In genomic region chr5:120605688-120606087, GRCm38 (mm10) we compare ENCODE assay signal across 8 mouse cellular contexts. TPM values are rescaled to one million over a fixed set of nuclear protein-coding genes. Genes with fewer than 3 reads are reported as not detected.
DNase-seq lines count a peak whose midpoint lies in the region; ATAC-seq and TF ChIP-seq lines count a peak whose summit lies in the region.

No protein-coding gene starts in this region.

- no peak overlapping the region for H3K27ac ChIP-seq in heart, embryonic 16.5 days (ENCODE audit: low read length)
- no peak overlapping the region for H3K27ac ChIP-seq in liver, embryonic 14.5 days
- no peak overlapping the region for H3K27ac ChIP-seq in stomach, embryonic 15.5 days

- H3K36me3 ChIP-seq in heart, embryonic 16.5 days (ENCODE audit: control insufficient read depth, insufficient read depth): peaks cover 3% of the 10 kb centered on the region; the same call in 1 of the 2 replicates
- no peaks in the 10 kb centered on the region for H3K36me3 ChIP-seq in liver, embryonic 14.5 days (replicated peaks; ENCODE audit: control insufficient read depth, insufficient read depth, low read depth)
- H3K36me3 ChIP-seq in stomach, embryonic 15.5 days: peaks cover 10% of the 10 kb centered on the region; the same call in 1 of the 2 replicates

- DNase-seq in CD8-positive naive resting alpha-beta T cell, adult 2 months (ENCODE audit: low read depth in 2 of 2, low spot score in 2 of 2): peak; percentile 80
- peak; percentile 91 for DNase-seq in c-Kit-negative CD71-positive TER-119-positive erythroid progenitor cells, embryonic 14.5 days (ENCODE audit: low read depth, low spot score)
- DNase-seq in fibroblast of lung, adult 2 months (ENCODE audit: low read depth): peak; percentile 76
- peak; percentile 88 to 95 for DNase-seq in kidney, postnatal 25 days
- peak; percentile 83 to 85 (median 84) for DNase-seq in liver, embryonic 14.5 days (ENCODE audit: low read depth in 3 of 3, low spot score in 3 of 3)
- peak; percentile 94 for DNase-seq in neural tube, embryonic 10.5 days (ENCODE audit: extremely low spot score, low spot score)

- no peaks in the 10 kb centered on the region for H3K27me3 ChIP-seq in heart, embryonic 16.5 days (ENCODE audit: control insufficient read depth, insufficient read depth, low read length)
- no peaks in the 10 kb centered on the region for H3K27me3 ChIP-seq in liver, embryonic 14.5 days (ENCODE audit: control insufficient read depth, insufficient read depth, low read length)
- H3K27me3 ChIP-seq in stomach, embryonic 15.5 days (replicated peaks): no peaks in the 10 kb centered on the region

- peak overlapping the region; percentile 72 for H3K4me2 ChIP-seq in heart, embryonic 16.5 days (ENCODE audit: low read depth, low read length)
- H3K4me2 ChIP-seq in liver, embryonic 14.5 days (ENCODE audit: low read depth): peak overlapping the region; percentile 69
- H3K4me2 ChIP-seq in stomach, embryonic 15.5 days: peak overlapping the region; percentile 71

- H3K9ac ChIP-seq in heart, embryonic 16.5 days (ENCODE audit: low read length): no peak overlapping the region
- H3K9ac ChIP-seq in liver, embryonic 14.5 days (replicated peaks): no peak overlapping the region
- H3K9ac ChIP-seq in stomach, embryonic 15.5 days: no peak overlapping the region

- no peaks in the 10 kb centered on the region for H3K9me3 ChIP-seq in heart, embryonic 16.5 days (replicated peaks; ENCODE audit: control insufficient read depth, low read length)
- H3K9me3 ChIP-seq in liver, embryonic 14.5 days (ENCODE audit: control insufficient read depth, low read length): no peaks in the 10 kb centered on the region
- no peaks in the 10 kb centered on the region for H3K9me3 ChIP-seq in stomach, embryonic 15.5 days

- peak; percentile 69; the same call in 1 of the 2 replicates for ATAC-seq in heart, embryonic 16.5 days (replicated peaks; ENCODE audit: extremely low read depth, insufficient read depth, low FRiP score)
- ATAC-seq in liver, embryonic 14.5 days (ENCODE audit: insufficient read depth): peak; percentile 54; the same call in 1 of the 2 replicates
- peak; percentile 59; the same call in 1 of the 2 replicates for ATAC-seq in stomach, embryonic 15.5 days (ENCODE audit: insufficient read depth, low FRiP score, low read depth)

- peak overlapping the region; percentile 40 for H3K4me3 ChIP-seq in heart, embryonic 16.5 days (ENCODE audit: low read length)
- no peak overlapping the region for H3K4me3 ChIP-seq in liver, embryonic 14.5 days (ENCODE audit: insufficient read depth in 1 of 2, low read depth in 2 of 2, low read length in 2 of 2)
- H3K4me3 ChIP-seq in stomach, embryonic 15.5 days (replicated peaks): peak overlapping the region; percentile 35

- under 1% methylated on average over 8 of the region's 8 CpGs for WGBS in heart, embryonic 16.5 days
- WGBS in liver, embryonic 14.5 days (ENCODE audit: insufficient replicate concordance): 2% methylated on average over 8 of the region's 8 CpGs
- under 1% methylated on average over 8 of the region's 8 CpGs for WGBS in stomach, embryonic 15.5 days

- TF ChIP-seq EP300 in liver, embryonic 14.5 days (IDR thresholded peaks at IDR 0.05; ENCODE audit: low read depth): no peak

- peak; percentile 93 for TF ChIP-seq CTCF in liver, embryonic 14.5 days (IDR thresholded peaks at IDR 0.05; ENCODE audit: low read depth)

- peaks cover 10% of the 10 kb centered on the region for H3K4me1 ChIP-seq in heart, embryonic 16.5 days (ENCODE audit: control insufficient read depth, insufficient read depth, low read length)
- peaks cover 9 to 11% of the 10 kb centered on the region in 2 experiments for H3K4me1 ChIP-seq in liver, embryonic 14.5 days (replicated peaks; ENCODE audit: control insufficient read depth in 2 of 2, insufficient read depth in 2 of 2, low read length in 1 of 2)
- peaks cover 4% of the 10 kb centered on the region; the same call in 1 of the 2 replicates for H3K4me1 ChIP-seq in stomach, embryonic 15.5 days

RNA-seq across cellular contexts. Expression of gene Rita1, which starts 6.7 kb away (rescaled TPM):
- polyA plus RNA-seq in heart, embryonic 16.5 days (2015; fragmentation: Nextera tagmentation; extraction: Ambion mirVana): 13.2 and 14.0 TPM in 2 replicates
- polyA plus RNA-seq in liver, embryonic 14.5 days (2012; rRNA removed): 5.2 and 5.9 TPM in 2 replicates
- 2.1 and 2.8 TPM in 2 replicates for polyA plus RNA-seq in liver, embryonic 14.5 days (2014; fragmentation: Nextera tagmentation; extraction: Ambion mirVana)
- polyA plus RNA-seq in stomach, embryonic 15.5 days (2015; fragmentation: Nextera tagmentation; extraction: Ambion mirVana): 10.4 and 11.4 TPM in 2 replicates

RNA-seq across cellular contexts. Expression of gene Ddx54, which starts 6.9 kb away (rescaled TPM):
- 30.2 and 35.0 TPM in 2 replicates for polyA plus RNA-seq in heart, embryonic 16.5 days (2015; fragmentation: Nextera tagmentation; extraction: Ambion mirVana)
- polyA plus RNA-seq in liver, embryonic 14.5 days (2012; rRNA removed): 9.9 and 12.4 TPM in 2 replicates
- polyA plus RNA-seq in liver, embryonic 14.5 days (2014; fragmentation: Nextera tagmentation; extraction: Ambion mirVana): 9.9 and 10.1 TPM in 2 replicates
- 41.8 and 44.9 TPM in 2 replicates for polyA plus RNA-seq in stomach, embryonic 15.5 days (2015; fragmentation: Nextera tagmentation; extraction: Ambion mirVana)

RNA-seq across cellular contexts. Expression of gene Iqcd, which starts 16.9 kb away (rescaled TPM):
- 0.36 and 0.42 TPM in 2 replicates for polyA plus RNA-seq in heart, embryonic 16.5 days (2015; fragmentation: Nextera tagmentation; extraction: Ambion mirVana)
- 0.91 and 2.0 TPM in 2 replicates for polyA plus RNA-seq in liver, embryonic 14.5 days (2012; rRNA removed)
- 1.0 and 1.4 TPM in 2 replicates for polyA plus RNA-seq in liver, embryonic 14.5 days (2014; fragmentation: Nextera tagmentation; extraction: Ambion mirVana)
- polyA plus RNA-seq in stomach, embryonic 15.5 days (2015; fragmentation: Nextera tagmentation; extraction: Ambion mirVana): 0.40 and 0.69 TPM in 2 replicates

RNA-seq across cellular contexts. Expression of gene Tpcn1, which starts 17.2 kb away (rescaled TPM):
- 14.5 TPM in 2 replicates for polyA plus RNA-seq in heart, embryonic 16.5 days (2015; fragmentation: Nextera tagmentation; extraction: Ambion mirVana)
- 19.3 and 19.8 TPM in 2 replicates for polyA plus RNA-seq in liver, embryonic 14.5 days (2012; rRNA removed)
- 17.8 and 18.2 TPM in 2 replicates for polyA plus RNA-seq in liver, embryonic 14.5 days (2014; fragmentation: Nextera tagmentation; extraction: Ambion mirVana)
- polyA plus RNA-seq in stomach, embryonic 15.5 days (2015; fragmentation: Nextera tagmentation; extraction: Ambion mirVana): 25.5 and 25.7 TPM in 2 replicates

RNA-seq across cellular contexts. Expression of gene Cfap73, which starts 28.3 kb away (rescaled TPM):
- polyA plus RNA-seq in heart, embryonic 16.5 days (2015; fragmentation: Nextera tagmentation; extraction: Ambion mirVana): 0.49 TPM in 1 of 2 replicates, not detected in the other
- not detected in 2 replicates for polyA plus RNA-seq in liver, embryonic 14.5 days (2012; rRNA removed)
- polyA plus RNA-seq in liver, embryonic 14.5 days (2014; fragmentation: Nextera tagmentation; extraction: Ambion mirVana): not detected in 2 replicates
- polyA plus RNA-seq in stomach, embryonic 15.5 days (2015; fragmentation: Nextera tagmentation; extraction: Ambion mirVana): not detected in 2 replicates

Comparison
In these comparisons a context has a peak if more than half of its experiments do, and no peak if none do; other contexts are left out.
1. H3K4me3 ChIP-seq: peak in heart, embryonic 16.5 days (single experiment) and stomach, embryonic 15.5 days (single experiment); none in liver, embryonic 14.5 days (0 of 2).
2. Peak in every context shown above with its lines, with median percentiles within 50 percentile points of each other: DNase-seq, ATAC-seq and H3K4me2 ChIP-seq.